Mouse (Mus musculus): ENCODE results near the gene Csrp1.

Csrp1 gene

GRCm38 (mm10) chr1:135798492-135798891 is 78.6 kb downstream of the Csrp1 start:
- in situ Hi-C loops (cut with MboI; ENCODE audit: unreplicated experiment in 2 of 2) = no loop called here

- in situ Hi-C loops (cut with MboI; ENCODE audit: unreplicated experiment in 2 of 2) = no loop called here
Observed at GRCm38 (mm10) chr1:135799109-135799627, 79.3 kb downstream of the Csrp1 start.

- in situ Hi-C loops (cut with MboI; ENCODE audit: unreplicated experiment in 2 of 2) = loop anchor here in 1 of 2 experiments (25.0 kb wide), 1 partner anchor 1238 kb away; the partner anchor contains the start of gene Kdm5b
Observed at GRCm38 (mm10) chr1:135800192-135800950, 80.5 kb downstream of the Csrp1 start.

Data from v-Abl transformed pro-B cells (cell line).